20 mouse cellular contexts compared by ENCODE assay signal in genomic region chr2:35208931-35209665, GRCm38 (mm10). TPM values are rescaled to one million over a fixed set of nuclear protein-coding genes. Genes with fewer than 3 reads are reported as not detected.
DNase-seq lines count a peak whose midpoint lies in the region; ATAC-seq and TF ChIP-seq lines count a peak whose summit lies in the region.
"Had no signal": no experiment of that assay in that cellular context is flagged by ENCODE, and none has a peak within 500 bp of the region (broad histone marks: within the 10 kb centered on the region; RNA-seq: fewer than 3 reads in every experiment).

No protein-coding gene starts in this region.

- no peaks in the 10 kb centered on the region for H3K36me3 ChIP-seq in lung, embryonic 16.5 days (ENCODE audit: control insufficient read depth, insufficient read depth, low read length)
- H3K36me3 ChIP-seq: heart, embryonic 15.5 days; hindbrain, embryonic 13.5 days; lung, embryonic 15.5 days; neural tube, embryonic 15.5 days; stomach, embryonic 15.5 days had no signal

- DNase-seq in lung, adult 2 months, result no peak
- DNase-seq in B cell, adult 2 months, result peak; percentile 60 to 70
- no peak for DNase-seq in left cerebral cortex, postnatal 36 days (ENCODE audit: low spot score in 2 of 2)
- no peak for DNase-seq in adrenal gland, postnatal 25 days
- no peak for DNase-seq in left cerebral cortex, postnatal 4 days
- DNase-seq: cerebellum, adult 9-10 months; kidney, adult 2 months; kidney, postnatal 36 days; midbrain, embryonic 14.5 days; right cerebral cortex, postnatal 25 days; thymus, postnatal 4 days had no signal

- peak overlapping the region; percentile 11; the same call in 1 of the 2 replicates for H3K9ac ChIP-seq in lung, embryonic 16.5 days (ENCODE audit: low read length)
- H3K9ac ChIP-seq: heart, embryonic 15.5 days; hindbrain, embryonic 13.5 days; lung, embryonic 15.5 days; neural tube, embryonic 15.5 days; stomach, embryonic 15.5 days had no signal

- 0 out of 2 replicates have a peak, but pooled peaks cover 2% of the 10 kb centered on the region for H3K4me1 ChIP-seq in lung, embryonic 16.5 days (replicated peaks; ENCODE audit: control insufficient read depth, insufficient read depth, low read length)
- no peaks in the 10 kb centered on the region for H3K4me1 ChIP-seq in lung, adult 2 months (ENCODE audit: control insufficient read depth, insufficient read depth, low read length)
- H3K4me1 ChIP-seq in bone marrow macrophage, adult 2 months (ENCODE audit: control insufficient read depth, insufficient read depth, low read length), result peaks cover 42% of the 10 kb centered on the region
- H3K4me1 ChIP-seq: heart, embryonic 15.5 days; hindbrain, embryonic 13.5 days; lung, embryonic 15.5 days; neural tube, embryonic 15.5 days; stomach, embryonic 15.5 days had no signal

- H3K4me2 ChIP-seq in lung, embryonic 16.5 days (ENCODE audit: low read depth, low read length), result no peak overlapping the region
- H3K4me2 ChIP-seq: heart, embryonic 15.5 days; hindbrain, embryonic 13.5 days; lung, embryonic 15.5 days; neural tube, embryonic 15.5 days; stomach, embryonic 15.5 days had no signal

- intact Hi-C loops in left cerebral cortex, postnatal 36 days (cut with DNase I), result no loop called here
- intact Hi-C loops in left cerebral cortex, postnatal 4 days (cut with DNase I), result no loop called here

- H3K27ac ChIP-seq in lung, embryonic 16.5 days (ENCODE audit: low read length), result no peak overlapping the region
- peak overlapping the region; percentile 82 for H3K27ac ChIP-seq in bone marrow macrophage, adult 2 months (ENCODE audit: insufficient read depth, low read depth, low read length)
- H3K27ac ChIP-seq: heart, embryonic 15.5 days; hindbrain, embryonic 13.5 days; lung, embryonic 15.5 days; neural tube, embryonic 15.5 days; stomach, embryonic 15.5 days had no signal

- WGBS in lung, embryonic 16.5 days, result 59% methylated on average over 8 of the region's 8 CpGs
- 50% methylated on average over 8 of the region's 8 CpGs for WGBS in lung, adult 2 months

- no peaks in the 10 kb centered on the region for H3K9me3 ChIP-seq in lung, embryonic 16.5 days (ENCODE audit: control insufficient read depth, low read length)
- H3K9me3 ChIP-seq: heart, embryonic 15.5 days; hindbrain, embryonic 13.5 days; lung, embryonic 15.5 days; neural tube, embryonic 15.5 days; stomach, embryonic 15.5 days had no signal

- ATAC-seq in lung, embryonic 16.5 days (ENCODE audit: low read depth), result no peak
- ATAC-seq in monocyte, adult 5-6 weeks (replicated peaks; ENCODE audit: insufficient number of reproducible peaks, low FRiP score, low TSS enrichment, poor library complexity, severe bottlenecking), result peak; percentile 59
- ATAC-seq: Patski had no signal

- H3K4me3 ChIP-seq in lung, embryonic 16.5 days (ENCODE audit: low read length), result no peak overlapping the region
- no peak overlapping the region for H3K4me3 ChIP-seq in lung, adult 2 months (replicated peaks; ENCODE audit: extremely low read depth, low read depth, low read length)
- H3K4me3 ChIP-seq in bone marrow macrophage, adult 2 months (ENCODE audit: insufficient read depth, low read length), result peak overlapping the region; percentile 17; the same call in 1 of the 2 replicates
- H3K4me3 ChIP-seq: heart, embryonic 15.5 days; hindbrain, embryonic 13.5 days; lung, embryonic 15.5 days; neural tube, embryonic 15.5 days; stomach, embryonic 15.5 days had no signal

- no peaks in the 10 kb centered on the region for H3K27me3 ChIP-seq in lung, embryonic 16.5 days (ENCODE audit: control insufficient read depth, insufficient read depth, low read depth, low read length)
- H3K27me3 ChIP-seq: heart, embryonic 15.5 days; hindbrain, embryonic 13.5 days; lung, embryonic 15.5 days; neural tube, embryonic 15.5 days; Patski; stomach, embryonic 15.5 days had no signal

- no peak for TF ChIP-seq POLR2A in lung, adult 2 months (IDR thresholded peaks at IDR 0.05; ENCODE audit: borderline replicate concordance, extremely low read depth, low read depth, low read length)
- TF ChIP-seq POLR2A in bone marrow macrophage, adult 2 months (IDR thresholded peaks at IDR 0.05; ENCODE audit: borderline replicate concordance, low read depth, low read length), result no peak

- no peak for TF ChIP-seq CTCF in lung, adult 2 months (IDR thresholded peaks at IDR 0.05; ENCODE audit: insufficient read depth, low read length)
- no peak for TF ChIP-seq CTCF in bone marrow macrophage, adult 2 months (IDR thresholded peaks at IDR 0.05; ENCODE audit: low read depth, low read length)

RNA-seq across cellular contexts. Expression of gene Rab14, which starts 8.2 kb away (rescaled TPM):
- 349 and 387 TPM in 2 replicates for polyA plus RNA-seq in lung, embryonic 16.5 days (2015; fragmentation: Nextera tagmentation; extraction: Ambion mirVana)
- polyA plus RNA-seq in lung, adult 2 months (2012; rRNA removed), result 120 and 360 TPM in 2 replicates
- 259 and 260 TPM in 2 replicates for polyA plus RNA-seq in bone marrow macrophage, adult 2 months (2012; ENCODE audit: insufficient read depth, insufficient read length, missing spikeins)
- total RNA-seq in monocyte, adult 5-6 weeks (2017), result 195 to 215 TPM (median 203 TPM) in 3 replicates
- total RNA-seq in left cerebral cortex, postnatal 36 days (2021), result 100 to 1,000 TPM; 224 to 235 TPM
- 236 and 239 TPM in 2 replicates for total RNA-seq in adrenal gland, postnatal 25 days (2021)
- 100 to 1,000 TPM; 221 to 222 TPM for total RNA-seq in left cerebral cortex, postnatal 4 days (2021)

RNA-seq across cellular contexts. Expression of gene Gsn, which starts 47.1 kb away (rescaled TPM):
- 241 and 277 TPM in 2 replicates for polyA plus RNA-seq in lung, embryonic 16.5 days (2015; fragmentation: Nextera tagmentation; extraction: Ambion mirVana)
- polyA plus RNA-seq in lung, adult 2 months (2012; rRNA removed), result 2,994 and 3,301 TPM in 2 replicates
- polyA plus RNA-seq in bone marrow macrophage, adult 2 months (2012; ENCODE audit: insufficient read depth, insufficient read length, missing spikeins), result 330 and 333 TPM in 2 replicates
- total RNA-seq in monocyte, adult 5-6 weeks (2017), result 36.7 to 46.1 TPM (median 45.9 TPM) in 3 replicates
- 10 to 100 TPM; 57.7 to 90.6 TPM for total RNA-seq in left cerebral cortex, postnatal 36 days (2021)
- 181 and 185 TPM in 2 replicates for total RNA-seq in adrenal gland, postnatal 25 days (2021)
- total RNA-seq in left cerebral cortex, postnatal 4 days (2021), result 10 to 100 TPM; 20.0 to 20.7 TPM

Comparison
In these comparisons a context has a peak if more than half of its experiments do, and no peak if none do; other contexts are left out.
1. DNase-seq: peak in B cell, adult 2 months (2 of 2); none in lung, adult 2 months (single experiment), left cerebral cortex, postnatal 36 days (0 of 2), adrenal gland, postnatal 25 days (single experiment) and left cerebral cortex, postnatal 4 days (single experiment).